Mouse (Mus musculus): ENCODE measurements at regions not wholly inside any gene's neighbourhood (a gene's known extent, or its start where the extent isn't known, plus 50 kb on each side); places are given as distances from the start of the nearest gene placed in this dataset.
A peak's percentile ranks its signal among the peaks of the same experiment; 100 is the strongest.

- DNase-seq (ENCODE audit: low read depth, low spot score), result no peak
These were observed 1974.3 kb upstream of the Slc39a10 start for GRCm38 (mm10) chr1:48866926-48867325.

GRCm38 (mm10) chr1:48881373-48881772, 1988.7 kb upstream of the Slc39a10 start:
- DNase-seq (ENCODE audit: low read depth, low spot score), result peak; percentile 23

GRCm38 (mm10) chr1:48893571-48893970, 2000.9 kb upstream of the Slc39a10 start:
- no peak for DNase-seq (ENCODE audit: low read depth, low spot score)

GRCm38 (mm10) chr1:48916419-48916818, 1984.0 kb upstream of the Tmeff2 start:
- no peak for DNase-seq (ENCODE audit: low read depth, low spot score)

GRCm38 (mm10) chr1:48943126-48943525, 1957.3 kb upstream of the Tmeff2 start:
- no peak for DNase-seq (ENCODE audit: low read depth, low spot score)

GRCm38 (mm10) chr1:48943826-48944225, 1956.6 kb upstream of the Tmeff2 start:
- DNase-seq (ENCODE audit: low read depth, low spot score), result no peak
